Mouse (Mus musculus): Measurements from ENCODE around the gene Large1.

GRCm38 (mm10) chr8:73273150-73273549, 80.2 kb downstream of the Large1 start:
- no peak for TF ChIP-seq EP300 (IDR thresholded peaks at IDR 0.05; ENCODE audit: low read depth)
- no peak for TF ChIP-seq CTCF (IDR thresholded peaks at IDR 0.05; ENCODE audit: low read depth)
